Mouse (Mus musculus): Measurements from ENCODE around the gene Dcakd. TPM values are rescaled to one million over a fixed set of nuclear protein-coding genes. Genes with fewer than 3 reads are reported as not detected.
A peak's percentile ranks its signal among the peaks of the same experiment; 100 is the strongest.

Dcakd gene
- polyA plus RNA-seq, 1 experiment from 2014 or later: 220 TPM

- H3K36me3 ChIP-seq (ENCODE audit: control insufficient read depth, insufficient read depth, low read length): 0 out of 2 replicates have a peak, but pooled peaks cover 27% of the 10 kb centered on the region
- no peak for DNase-seq (ENCODE audit: low spot score)
- H3K27ac ChIP-seq (ENCODE audit: low read depth, low read length): no peak overlapping the region
- H3K4me2 ChIP-seq (ENCODE audit: low read length): no peak overlapping the region
- WGBS: 90% methylated on average over 7 of the region's 7 CpGs
- H3K9me3 ChIP-seq (replicated peaks; ENCODE audit: control insufficient read depth, low read length): no peaks in the 10 kb centered on the region
- ATAC-seq: no peak
- no peaks in the 10 kb centered on the region for H3K4me1 ChIP-seq (ENCODE audit: control insufficient read depth, insufficient read depth, low read length)
- H3K27me3 ChIP-seq (replicated peaks; ENCODE audit: control insufficient read depth, insufficient read depth, low read length): no peaks in the 10 kb centered on the region
- no peak overlapping the region for H3K4me3 ChIP-seq (ENCODE audit: low read depth, low read length)
- no peak overlapping the region for H3K9ac ChIP-seq (ENCODE audit: low read length)
These were observed 21.7 kb downstream of the Dcakd start for GRCm38 (mm10) chr11:103006286-103007000.

- Histone ChIP-seq H3K36me3 (ENCODE audit: control insufficient read depth, insufficient read depth, low read length) (0 out of 2 replicates have a peak, but pooled peaks cover 27% of the 10 kb centered on the region), H3K4me1 (ENCODE audit: control insufficient read depth, insufficient read depth, low read length) (no peaks in the 10 kb centered on the region), H3K9me3 (replicated peaks; ENCODE audit: control insufficient read depth, low read length) (no peaks in the 10 kb centered on the region), H3K27me3 (replicated peaks; ENCODE audit: control insufficient read depth, insufficient read depth, low read length) (no peaks in the 10 kb centered on the region), H3K4me2 (ENCODE audit: low read length) (no peak overlapping the region), H3K4me3 (ENCODE audit: low read depth, low read length) (no peak overlapping the region), H3K9ac (ENCODE audit: low read length) (no peak overlapping the region), H3K27ac (ENCODE audit: low read depth, low read length) (no peak overlapping the region)
- ATAC-seq: no peak
- no peak for DNase-seq (ENCODE audit: low spot score)
- 90% methylated on average over 11 of the region's 11 CpGs for WGBS
These were observed 22.7 kb downstream of the Dcakd start for GRCm38 (mm10) chr11:103005254-103005981.

- no peak overlapping the region for H3K9ac ChIP-seq (ENCODE audit: low read length)
- no peak for ATAC-seq
- no peaks in the 10 kb centered on the region for H3K4me1 ChIP-seq (ENCODE audit: control insufficient read depth, insufficient read depth, low read length)
- H3K4me2 ChIP-seq (ENCODE audit: low read length): no peak overlapping the region
- no peaks in the 10 kb centered on the region for H3K27me3 ChIP-seq (replicated peaks; ENCODE audit: control insufficient read depth, insufficient read depth, low read length)
- H3K9me3 ChIP-seq (replicated peaks; ENCODE audit: control insufficient read depth, low read length): no peaks in the 10 kb centered on the region
- WGBS: 91% methylated on average over 1 of the region's 1 CpGs
- no peak overlapping the region for H3K27ac ChIP-seq (ENCODE audit: low read depth, low read length)
- no peak overlapping the region for H3K4me3 ChIP-seq (ENCODE audit: low read depth, low read length)
- H3K36me3 ChIP-seq (ENCODE audit: control insufficient read depth, insufficient read depth, low read length): peaks cover 30% of the 10 kb centered on the region
- DNase-seq (ENCODE audit: low spot score): no peak
These were observed 23.3 kb downstream of the Dcakd start for GRCm38 (mm10) chr11:103004852-103005251.

- Histone ChIP-seq H3K4me1 (ENCODE audit: control insufficient read depth, insufficient read depth, low read length) (no peaks in the 10 kb centered on the region), H3K27me3 (replicated peaks; ENCODE audit: control insufficient read depth, insufficient read depth, low read length) (no peaks in the 10 kb centered on the region), H3K4me3 (ENCODE audit: low read depth, low read length) (no peak overlapping the region), H3K36me3 (ENCODE audit: control insufficient read depth, insufficient read depth, low read length) (peaks cover 39% of the 10 kb centered on the region), H3K4me2 (ENCODE audit: low read length) (no peak overlapping the region), H3K27ac (ENCODE audit: low read depth, low read length) (peak overlapping the region; percentile 2; the same call in 1 of the 2 replicates), H3K9me3 (replicated peaks; ENCODE audit: control insufficient read depth, low read length) (no peaks in the 10 kb centered on the region), H3K9ac (ENCODE audit: low read length) (no peak overlapping the region)
- ATAC-seq (no peak), DNase-seq (ENCODE audit: low spot score) (peak; percentile 56)
- 48% methylated on average over 5 of the region's 5 CpGs for WGBS
These were observed 24.9 kb downstream of the Dcakd start for GRCm38 (mm10) chr11:103003210-103003609.

GRCm38 (mm10) chr11:103001063-103001462 is 27.1 kb downstream of the Dcakd start:
- no peak overlapping the region for H3K9ac ChIP-seq (ENCODE audit: low read length)
- ATAC-seq (no peak), DNase-seq (ENCODE audit: low spot score) (no peak)
- H3K4me2 ChIP-seq (ENCODE audit: low read length): no peak overlapping the region
- no peak overlapping the region for H3K27ac ChIP-seq (ENCODE audit: low read depth, low read length)
- 89% methylated on average over 5 of the region's 5 CpGs for WGBS
- no peaks in the 10 kb centered on the region for H3K9me3 ChIP-seq (replicated peaks; ENCODE audit: control insufficient read depth, low read length)
- H3K27me3 ChIP-seq (replicated peaks; ENCODE audit: control insufficient read depth, insufficient read depth, low read length): no peaks in the 10 kb centered on the region
- no peaks in the 10 kb centered on the region for H3K4me1 ChIP-seq (ENCODE audit: control insufficient read depth, insufficient read depth, low read length)
- H3K4me3 ChIP-seq (ENCODE audit: low read depth, low read length): no peak overlapping the region
- peaks cover 43% of the 10 kb centered on the region for H3K36me3 ChIP-seq (ENCODE audit: control insufficient read depth, insufficient read depth, low read length)

- no peaks in the 10 kb centered on the region for H3K27me3 ChIP-seq (replicated peaks; ENCODE audit: control insufficient read depth, insufficient read depth, low read length)
- H3K9me3 ChIP-seq (replicated peaks; ENCODE audit: control insufficient read depth, low read length): no peaks in the 10 kb centered on the region
- H3K36me3 ChIP-seq (ENCODE audit: control insufficient read depth, insufficient read depth, low read length): peaks cover 51% of the 10 kb centered on the region
- no peak overlapping the region for H3K4me2 ChIP-seq (ENCODE audit: low read length)
- ATAC-seq (no peak), DNase-seq (ENCODE audit: low spot score) (no peak)
- 93% methylated on average over 16 of the region's 16 CpGs for WGBS
- H3K4me3 ChIP-seq (ENCODE audit: low read depth, low read length): no peak overlapping the region
- no peaks in the 10 kb centered on the region for H3K4me1 ChIP-seq (ENCODE audit: control insufficient read depth, insufficient read depth, low read length)
- H3K27ac ChIP-seq (ENCODE audit: low read depth, low read length): no peak overlapping the region
- H3K9ac ChIP-seq (ENCODE audit: low read length): no peak overlapping the region
These were observed 28.0 kb downstream of the Dcakd start for GRCm38 (mm10) chr11:103000111-103000510.

GRCm38 (mm10) chr11:102999317-102999970 is 28.7 kb downstream of the Dcakd start:
- Histone ChIP-seq H3K36me3 (ENCODE audit: control insufficient read depth, insufficient read depth, low read length) (peaks cover 56% of the 10 kb centered on the region), H3K4me2 (ENCODE audit: low read length) (no peak overlapping the region), H3K27me3 (replicated peaks; ENCODE audit: control insufficient read depth, insufficient read depth, low read length) (no peaks in the 10 kb centered on the region), H3K27ac (ENCODE audit: low read depth, low read length) (no peak overlapping the region), H3K9ac (ENCODE audit: low read length) (no peak overlapping the region), H3K4me1 (ENCODE audit: control insufficient read depth, insufficient read depth, low read length) (no peaks in the 10 kb centered on the region), H3K4me3 (ENCODE audit: low read depth, low read length) (no peak overlapping the region), H3K9me3 (replicated peaks; ENCODE audit: control insufficient read depth, low read length) (no peaks in the 10 kb centered on the region)
- ATAC-seq: no peak
- WGBS: 90% methylated on average over 14 of the region's 14 CpGs
- DNase-seq (ENCODE audit: low spot score): no peak

- DNase-seq (ENCODE audit: low spot score): no peak
- WGBS: 79% methylated on average over 14 of the region's 14 CpGs
- Histone ChIP-seq H3K9ac (ENCODE audit: low read length) (no peak overlapping the region), H3K4me3 (ENCODE audit: low read depth, low read length) (no peak overlapping the region), H3K27ac (ENCODE audit: low read depth, low read length) (no peak overlapping the region), H3K4me1 (ENCODE audit: control insufficient read depth, insufficient read depth, low read length) (no peaks in the 10 kb centered on the region), H3K4me2 (ENCODE audit: low read length) (no peak overlapping the region), H3K9me3 (replicated peaks; ENCODE audit: control insufficient read depth, low read length) (no peaks in the 10 kb centered on the region), H3K27me3 (replicated peaks; ENCODE audit: control insufficient read depth, insufficient read depth, low read length) (no peaks in the 10 kb centered on the region), H3K36me3 (ENCODE audit: control insufficient read depth, insufficient read depth, low read length) (peaks cover 62% of the 10 kb centered on the region)
- no peak for ATAC-seq
These were observed 29.4 kb downstream of the Dcakd start for GRCm38 (mm10) chr11:102998577-102999316.
